Mouse (Mus musculus) myocyte (in vitro differentiated cells): ENCODE results near the gene Erf. TPM values are rescaled to one million over a fixed set of nuclear protein-coding genes. Genes with fewer than 3 reads are reported as not detected.

Experiments used
- H3K27me3 ChIP-seq: one replicate; pipeline ENCODE4 v1.6.1; 2011; ENCODE audit not compliant: control insufficient read depth, insufficient read depth, insufficient read length
- H3K36me3 ChIP-seq: one replicate; pipeline ENCODE4 v1.6.1; 2011; ENCODE audit not compliant: control insufficient read depth, insufficient read depth
- H3K4me2 ChIP-seq: one replicate; pipeline ENCODE4 v1.6.1; 2011; ENCODE audit warnings: low read depth, control low read depth
- H3K4me3 ChIP-seq: one replicate; pipeline ENCODE4 v1.5.1; 2011; ENCODE audit warnings: mild to moderate bottlenecking, control low read depth, moderate library complexity
- H3K79me2 ChIP-seq: one replicate; pipeline ENCODE4 v1.6.1; 2011; ENCODE audit not compliant: control insufficient read depth, insufficient read depth
- H3ac ChIP-seq: one replicate; pipeline ENCODE4 v1.6.1; 2011; ENCODE audit not compliant: control insufficient read depth, insufficient read length
- CEBPB ChIP-seq: IDR thresholded peaks from 2 replicates; pipeline ENCODE4 v1.6.1; 2011; ENCODE audit warnings: mild to moderate bottlenecking, moderate library complexity; ENCODE audit not compliant: poor library complexity, insufficient read depth, severe bottlenecking
- E2F4 ChIP-seq: IDR thresholded peaks from one replicate; pipeline ENCODE4 v1.6.1; 2011; ENCODE audit warnings: mild to moderate bottlenecking, control low read depth, moderate library complexity; ENCODE audit not compliant: insufficient read depth
- MAX ChIP-seq: IDR thresholded peaks from one replicate; pipeline ENCODE4 v1.6.1; 2011; ENCODE audit warnings: low read depth, mild to moderate bottlenecking, control low read depth
- MYOD1 ChIP-seq, 3 experiments: IDR thresholded peaks; one replicate each; pipeline ENCODE4 v1.6.1; 2011; ENCODE audit warnings: control low read depth in 2 of 3, low read depth in 2 of 3, mild to moderate bottlenecking in 2 of 3, moderate library complexity in 1 of 3; ENCODE audit not compliant: insufficient read length in 2 of 3, control insufficient read depth in 1 of 3
- MYOG ChIP-seq, 3 experiments: IDR thresholded peaks; one replicate each; pipeline ENCODE4 v1.6.1; 2011; ENCODE audit warnings: control low read depth in 2 of 3, low read depth in 2 of 3, mild to moderate bottlenecking in 2 of 3; ENCODE audit not compliant: insufficient read length in 2 of 3, control insufficient read depth in 1 of 3, insufficient read depth in 1 of 3
- POLR2A ChIP-seq: IDR thresholded peaks from one replicate; pipeline ENCODE4 v1.6.1; 2011; ENCODE audit warnings: low read depth, mild to moderate bottlenecking, control low read depth, moderate library complexity; ENCODE audit not compliant: insufficient read length
- POLR2AphosphoS2 ChIP-seq: IDR thresholded peaks from one replicate; pipeline ENCODE4 v1.6.1; 2011; ENCODE audit warnings: low read depth, control low read depth; ENCODE audit not compliant: insufficient read length
- REST ChIP-seq: IDR thresholded peaks from one replicate; pipeline ENCODE4 v1.6.1; 2011; ENCODE audit warnings: mild to moderate bottlenecking, control low read depth, moderate library complexity; ENCODE audit not compliant: insufficient read depth, insufficient read length
- SRF ChIP-seq: IDR thresholded peaks from one replicate; pipeline ENCODE4 v1.6.1; 2011; ENCODE audit warnings: low read depth; ENCODE audit not compliant: control insufficient read depth, insufficient read length
- TCF12 ChIP-seq: IDR thresholded peaks from one replicate; pipeline ENCODE4 v1.6.1; 2011; ENCODE audit warnings: mild to moderate bottlenecking, control low read depth; ENCODE audit not compliant: poor library complexity, insufficient read depth, severe bottlenecking
- TCF3 ChIP-seq: IDR thresholded peaks from one replicate; pipeline ENCODE4 v1.6.1; 2011; ENCODE audit warnings: low read depth, control low read depth; ENCODE audit not compliant: insufficient read length
- USF1 ChIP-seq: IDR thresholded peaks from one replicate; pipeline ENCODE4 v1.6.1; 2011; ENCODE audit warnings: low read depth, mild to moderate bottlenecking, control low read depth, moderate library complexity
- polyA plus RNA-seq: library from polyadenylated mRNA; unstranded; fragments of >200 nt; fragmentation: generic; extraction: Trizol; gene quantifications from one replicate; pipeline ENCODE4 v1.2.1, GENCODE M21; 2012; ENCODE audit warnings: missing spikeins

Erf gene
- polyA plus RNA-seq, 1 experiment, result 42.5 TPM

DNA sequence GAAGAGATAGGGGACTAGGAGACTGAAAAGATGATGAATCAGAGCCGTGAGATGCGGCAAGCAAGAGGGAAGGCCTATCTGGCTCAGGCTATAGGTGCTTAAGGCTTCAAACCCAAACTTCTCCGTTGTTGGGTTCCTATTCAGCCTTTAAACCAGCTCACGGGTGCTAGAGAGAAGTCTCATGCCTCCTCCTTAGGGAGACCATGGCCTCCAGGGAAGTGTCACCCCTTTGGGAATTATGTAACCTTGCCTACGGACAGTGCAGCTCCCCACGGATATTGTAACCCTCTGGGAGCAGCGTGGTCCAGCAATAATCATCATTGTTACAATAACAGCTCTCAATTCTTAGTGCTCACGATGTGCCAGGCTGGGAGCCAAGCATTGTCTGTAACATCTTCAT is 1.3 kb upstream of the Erf start:
- peaks cover 32% of the 10 kb centered on the region for H3K79me2 ChIP-seq
- TF ChIP-seq E2F4 (no peak), TCF12 (no peak), MYOD1 (IDR thresholded peaks at IDR 0.05; ENCODE audit: control insufficient read depth in 1 of 3, insufficient read length in 2 of 3, low read depth in 2 of 3) (no peak), SRF (no peak), MYOG (IDR thresholded peaks at IDR 0.05; ENCODE audit: control insufficient read depth in 1 of 3, insufficient read depth in 1 of 3, insufficient read length in 2 of 3, low read depth in 2 of 3) (no peak), CEBPB (no peak), POLR2A (no peak), POLR2AphosphoS2 (no peak), TCF3 (no peak), REST (no peak), MAX (no peak), USF1 (no peak)
- H3K27me3 ChIP-seq, result no peaks in the 10 kb centered on the region
- H3K4me2 ChIP-seq, result peak overlapping the region; percentile 95
- no peak overlapping the region for H3ac ChIP-seq
- H3K4me3 ChIP-seq, result peak overlapping the region; percentile 84
- H3K36me3 ChIP-seq, result no peaks in the 10 kb centered on the region

DNA sequence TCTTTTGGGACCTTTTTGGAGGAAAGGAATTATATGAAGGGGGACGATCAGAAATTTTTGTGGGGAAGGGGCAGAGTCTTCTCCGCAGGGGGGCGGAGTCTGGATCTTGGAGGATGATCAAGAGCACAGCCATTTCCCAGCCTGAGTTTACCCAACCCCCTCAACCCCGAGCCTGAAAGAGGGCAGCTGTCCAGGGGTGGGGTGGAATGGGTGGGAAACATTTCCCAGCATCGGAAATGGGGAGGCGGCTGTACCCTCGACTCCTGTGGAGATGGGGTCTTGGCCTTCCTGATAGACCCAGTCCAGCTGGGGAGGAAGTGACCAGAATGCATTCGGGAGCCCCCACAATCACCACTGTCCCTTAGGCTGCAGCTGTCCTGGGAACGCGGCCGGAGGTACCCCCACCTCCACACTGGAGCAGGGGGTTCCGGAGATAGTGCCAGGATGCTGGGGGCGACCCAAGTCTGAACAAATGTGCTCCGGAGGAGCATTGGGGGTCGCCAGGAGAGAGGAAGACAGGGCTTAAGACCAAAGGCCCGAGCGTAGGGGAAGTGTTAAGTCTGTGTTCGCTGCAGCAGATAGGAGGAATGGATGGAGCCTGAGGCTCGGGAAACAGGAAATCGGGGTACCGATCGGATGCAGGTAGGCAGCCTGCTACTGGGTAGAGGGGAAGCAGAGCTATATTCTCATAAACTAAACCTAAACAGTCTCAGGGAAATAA is 670 bp upstream of the Erf start:
- TF ChIP-seq MYOG (IDR thresholded peaks at IDR 0.05; ENCODE audit: control insufficient read depth in 1 of 3, insufficient read depth in 1 of 3, insufficient read length in 2 of 3, low read depth in 2 of 3) (peak in 1 of 3 experiments; percentile 64), SRF (no peak), CEBPB (no peak), REST (no peak), POLR2AphosphoS2 (no peak)
- H3K36me3 ChIP-seq, result no peaks in the 10 kb centered on the region

GRCm38 (mm10) chr7:25249314-25250140 is 1.0 kb downstream of the Erf start:
- H3ac ChIP-seq, result peak overlapping the region; percentile 27
- no peaks in the 10 kb centered on the region for H3K27me3 ChIP-seq
- peak overlapping the region; percentile 84 for H3K4me3 ChIP-seq
- H3K79me2 ChIP-seq, result peaks cover 55% of the 10 kb centered on the region
- no peak for TF ChIP-seq POLR2AphosphoS2
- TF ChIP-seq POLR2A, result no peak
- TF ChIP-seq MYOD1 (IDR thresholded peaks at IDR 0.05; ENCODE audit: control insufficient read depth in 1 of 3, insufficient read length in 2 of 3, low read depth in 2 of 3), result no peak
- TF ChIP-seq SRF, result no peak
- no peak for TF ChIP-seq MYOG (IDR thresholded peaks at IDR 0.05; ENCODE audit: control insufficient read depth in 1 of 3, insufficient read depth in 1 of 3, insufficient read length in 2 of 3, low read depth in 2 of 3)
- no peak for TF ChIP-seq E2F4
- no peak for TF ChIP-seq TCF3
- no peak for TF ChIP-seq CEBPB
- TF ChIP-seq MAX, result no peak
- no peaks in the 10 kb centered on the region for H3K36me3 ChIP-seq
- H3K4me2 ChIP-seq, result peak overlapping the region; percentile 99

More for the DNA sequence above, 670 bp upstream of the Erf start:
- Histone ChIP-seq H3K79me2 (peaks cover 38% of the 10 kb centered on the region), H3K27me3 (no peaks in the 10 kb centered on the region), H3ac (peak overlapping the region; percentile 27), H3K4me3 (peak overlapping the region; percentile 84), H3K4me2 (peak overlapping the region; percentile 95)

GRCm38 (mm10) chr7:25248846-25249313 is 1.7 kb downstream of the Erf start:
- Histone ChIP-seq H3K4me3 (peak overlapping the region; percentile 84), H3ac (peak overlapping the region; percentile 27), H3K27me3 (no peaks in the 10 kb centered on the region), H3K79me2 (peaks cover 55% of the 10 kb centered on the region), H3K4me2 (peak overlapping the region; percentile 99), H3K36me3 (no peaks in the 10 kb centered on the region)
- TF ChIP-seq POLR2AphosphoS2 (peak; percentile 48), POLR2A (no peak)

- Histone ChIP-seq H3ac (peak overlapping the region; percentile 27), H3K4me3 (peak overlapping the region; percentile 84), H3K4me2 (peak overlapping the region; percentile 99), H3K79me2 (peaks cover 55% of the 10 kb centered on the region), H3K27me3 (no peaks in the 10 kb centered on the region), H3K36me3 (no peaks in the 10 kb centered on the region)
- TF ChIP-seq MAX (no peak), SRF (no peak), E2F4 (no peak), MYOD1 (IDR thresholded peaks at IDR 0.05; ENCODE audit: control insufficient read depth in 1 of 3, insufficient read length in 2 of 3, low read depth in 2 of 3) (no peak), REST (no peak), MYOG (IDR thresholded peaks at IDR 0.05; ENCODE audit: control insufficient read depth in 1 of 3, insufficient read depth in 1 of 3, insufficient read length in 2 of 3, low read depth in 2 of 3) (no peak), POLR2AphosphoS2 (no peak), USF1 (no peak), TCF3 (no peak), POLR2A (no peak), TCF12 (no peak), CEBPB (no peak)
These were observed 2.4 kb downstream of the Erf start for GRCm38 (mm10) chr7:25248018-25248647.
